Mouse (Mus musculus) kidney, adult 11 months (tissue): ENCODE results near the gene 5031410I06Rik.
"Not testable (repeated sequence)": the region's sequence is repeated elsewhere in the genome, so short reads cannot be mapped to it uniquely, and the experiment has no call there.

Experiments
- DNase-seq: peaks from one replicate; pipeline ENCODE4 v3.0.0; 2022

5031410I06Rik gene

GRCm38 (mm10) chr5:26105262-26105661 lies at the start of gene 5031410I06Rik:
Gene 5031410I06Rik, minus strand, starts transcription at chr5:26105362.
- not testable (repeated sequence) for DNase-seq

- DNase-seq, result no peak
Observed at GRCm38 (mm10) chr5:26142891-26143290, 37.7 kb upstream of the 5031410I06Rik start.

GRCm38 (mm10) chr5:26121321-26121720 lies 16.2 kb upstream of the 5031410I06Rik start, which contains the start of gene Gm10220:
Gene Gm10220, minus strand, starts transcription at chr5:26121421.
- DNase-seq, result not testable (repeated sequence)

- not testable (repeated sequence) for DNase-seq
Observed at GRCm38 (mm10) chr5:26089191-26089590, 16.0 kb downstream of the 5031410I06Rik start, which contains the start of gene Gm10471. Gene Gm10471, minus strand, starts transcription at chr5:26089291.

- not testable (repeated sequence) for DNase-seq
Observed at GRCm38 (mm10) chr5:26079023-26079422, 26.1 kb downstream of the 5031410I06Rik start.

GRCm38 (mm10) chr5:26070716-26071115 lies 34.4 kb downstream of the 5031410I06Rik start:
- DNase-seq, result no peak

GRCm38 (mm10) chr5:26058481-26058880 lies 46.7 kb downstream of the 5031410I06Rik start, which contains the start of gene Gm7347:
Gene Gm7347, minus strand, starts transcription at chr5:26058581.
- not testable (repeated sequence) for DNase-seq
